Mouse (Mus musculus): ENCODE measurements around the gene Gramd1b.
"Not testable (repeated sequence)": the region's sequence is repeated elsewhere in the genome, so short reads cannot be mapped to it uniquely, and the experiment has no call there.

Gramd1b gene

GRCm38 (mm10) chr9:40519294-40519693 lies 11.9 kb downstream of the Gramd1b start:
- no peak for DNase-seq (ENCODE audit: low spot score in 2 of 2)

- no peak for DNase-seq (ENCODE audit: low spot score in 2 of 2)
Measured at GRCm38 (mm10) chr9:40511970-40512369, 19.2 kb downstream of the Gramd1b start.

- DNase-seq (ENCODE audit: low spot score in 2 of 2) = no peak
Measured at GRCm38 (mm10) chr9:40509479-40509878, 21.7 kb downstream of the Gramd1b start.

- DNase-seq (ENCODE audit: low spot score in 2 of 2) = peak in 1 of 2 experiments; percentile 55
Measured at GRCm38 (mm10) chr9:40506576-40506975, 24.6 kb downstream of the Gramd1b start.

- DNase-seq (ENCODE audit: low spot score in 2 of 2) = peak in 1 of 2 experiments; percentile 72
Measured at GRCm38 (mm10) chr9:40505471-40506312, 25.5 kb downstream of the Gramd1b start.

- DNase-seq (ENCODE audit: low spot score in 2 of 2) = no peak
Measured at GRCm38 (mm10) chr9:40504886-40505285, 26.3 kb downstream of the Gramd1b start.

- no peak for DNase-seq (ENCODE audit: low spot score in 2 of 2)
Measured at GRCm38 (mm10) chr9:40500691-40501090, 30.5 kb downstream of the Gramd1b start.

- DNase-seq (ENCODE audit: low spot score in 2 of 2) = not testable (repeated sequence)
Measured at GRCm38 (mm10) chr9:40482351-40483084, 48.7 kb downstream of the Gramd1b start.

GRCm38 (mm10) chr9:40481271-40481670 lies 49.9 kb downstream of the Gramd1b start:
- DNase-seq (ENCODE audit: low spot score in 2 of 2) = no peak

GRCm38 (mm10) chr9:40479333-40479732 lies 51.9 kb downstream of the Gramd1b start:
- DNase-seq (ENCODE audit: low spot score in 2 of 2) = no peak

- DNase-seq (ENCODE audit: low spot score in 2 of 2) = no peak
Measured at GRCm38 (mm10) chr9:40478146-40478900, 52.9 kb downstream of the Gramd1b start.

- no peak for DNase-seq (ENCODE audit: low spot score in 2 of 2)
Measured at GRCm38 (mm10) chr9:40477611-40478010, 53.6 kb downstream of the Gramd1b start.

GRCm38 (mm10) chr9:40476098-40476497 lies 55.1 kb downstream of the Gramd1b start:
- no peak for DNase-seq (ENCODE audit: low spot score in 2 of 2)

GRCm38 (mm10) chr9:40472961-40473510 lies 58.1 kb downstream of the Gramd1b start:
- no peak for DNase-seq (ENCODE audit: low spot score in 2 of 2)

- DNase-seq (ENCODE audit: low spot score in 2 of 2) = no peak
Measured at GRCm38 (mm10) chr9:40469403-40470137, 61.6 kb downstream of the Gramd1b start.

- no peak for DNase-seq (ENCODE audit: low spot score in 2 of 2)
Measured at GRCm38 (mm10) chr9:40466782-40467181, 64.4 kb downstream of the Gramd1b start.

- no peak for DNase-seq (ENCODE audit: low spot score in 2 of 2)
Measured at GRCm38 (mm10) chr9:40465596-40465995, 65.6 kb downstream of the Gramd1b start.

GRCm38 (mm10) chr9:40462401-40462800 lies 68.8 kb downstream of the Gramd1b start:
- DNase-seq (ENCODE audit: low spot score in 2 of 2) = no peak

GRCm38 (mm10) chr9:40460781-40461180 lies 70.4 kb downstream of the Gramd1b start:
- no peak for DNase-seq (ENCODE audit: low spot score in 2 of 2)

GRCm38 (mm10) chr9:40459304-40460280 lies 71.6 kb downstream of the Gramd1b start:
- no peak for DNase-seq (ENCODE audit: low spot score in 2 of 2)
